Mouse (Mus musculus): Measurements from ENCODE around the gene Ltbr. TPM values are rescaled to one million over a fixed set of nuclear protein-coding genes. Genes with fewer than 3 reads are reported as not detected.
A peak's percentile ranks its signal among the peaks of the same experiment; 100 is the strongest.
"Not testable (repeated sequence)": the region's sequence is repeated elsewhere in the genome, so short reads cannot be mapped to it uniquely, and the experiment has no call there.

The Ltbr gene
- total RNA-seq, 2 experiments from 2014 or later, result 9.4 to 9.7 TPM

- intact Hi-C loops (cut with DNase I), result no loop called here
- no peak for DNase-seq (ENCODE audit: extremely low spot score in 1 of 2, low spot score in 2 of 2)
These were observed 26.7 kb downstream of the Ltbr start for GRCm38 (mm10) chr6:125286944-125287343.

GRCm38 (mm10) chr6:125285890-125286289, 27.8 kb downstream of the Ltbr start, which contains the start of gene Tuba3a:
TSS of gene Tuba3a (minus strand) at chr6:125286042.
- intact Hi-C loops (cut with DNase I), result no loop called here

DNA sequence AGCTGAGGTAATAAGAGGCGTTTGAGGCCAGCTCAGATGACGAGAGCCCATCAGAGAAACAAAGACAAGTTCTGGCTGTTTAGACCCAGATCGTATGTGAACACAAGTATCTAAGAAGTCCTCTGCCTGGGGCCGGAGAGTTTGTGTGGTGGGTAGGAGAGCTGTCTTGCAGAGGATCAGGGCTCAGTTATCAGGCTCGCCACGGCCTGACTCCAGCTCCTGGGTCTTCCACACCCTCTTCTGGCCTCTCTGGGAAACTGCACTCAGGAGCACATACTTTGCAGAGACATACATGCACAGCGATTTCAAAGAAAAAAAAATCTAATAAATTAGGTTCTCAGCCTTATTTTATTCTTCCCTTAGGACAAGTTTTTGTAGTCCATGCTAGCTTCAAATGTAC, 28.9 kb downstream of the Ltbr start:
- DNase-seq (ENCODE audit: extremely low spot score in 1 of 2, low spot score in 2 of 2), result no peak
- intact Hi-C loops (cut with DNase I), result no loop called here

More at GRCm38 (mm10) chr6:125285890-125286289, 27.8 kb downstream of the Ltbr start, which contains the start of gene Tuba3a:
- DNase-seq (ENCODE audit: extremely low spot score in 1 of 2, low spot score in 2 of 2), result no peak

GRCm38 (mm10) chr6:125284250-125284649, 29.4 kb downstream of the Ltbr start:
- intact Hi-C loops (cut with DNase I), result no loop called here
- DNase-seq (ENCODE audit: extremely low spot score in 1 of 2, low spot score in 2 of 2), result no peak

GRCm38 (mm10) chr6:125282721-125283120, 31.0 kb downstream of the Ltbr start:
- DNase-seq (ENCODE audit: extremely low spot score in 1 of 2, low spot score in 2 of 2), result not testable (repeated sequence)

GRCm38 (mm10) chr6:125279729-125280128, 34.0 kb downstream of the Ltbr start:
- DNase-seq (ENCODE audit: extremely low spot score in 1 of 2, low spot score in 2 of 2), result no peak
- intact Hi-C loops (cut with DNase I), result loop anchor here (5.0 to 10.0 kb wide), 2 partner anchors 78 to 325 kb away; no protein-coding TSS in a partner anchor

More at GRCm38 (mm10) chr6:125282721-125283120, 31.0 kb downstream of the Ltbr start:
- intact Hi-C loops (cut with DNase I), result not testable (repeated sequence)

DNA sequence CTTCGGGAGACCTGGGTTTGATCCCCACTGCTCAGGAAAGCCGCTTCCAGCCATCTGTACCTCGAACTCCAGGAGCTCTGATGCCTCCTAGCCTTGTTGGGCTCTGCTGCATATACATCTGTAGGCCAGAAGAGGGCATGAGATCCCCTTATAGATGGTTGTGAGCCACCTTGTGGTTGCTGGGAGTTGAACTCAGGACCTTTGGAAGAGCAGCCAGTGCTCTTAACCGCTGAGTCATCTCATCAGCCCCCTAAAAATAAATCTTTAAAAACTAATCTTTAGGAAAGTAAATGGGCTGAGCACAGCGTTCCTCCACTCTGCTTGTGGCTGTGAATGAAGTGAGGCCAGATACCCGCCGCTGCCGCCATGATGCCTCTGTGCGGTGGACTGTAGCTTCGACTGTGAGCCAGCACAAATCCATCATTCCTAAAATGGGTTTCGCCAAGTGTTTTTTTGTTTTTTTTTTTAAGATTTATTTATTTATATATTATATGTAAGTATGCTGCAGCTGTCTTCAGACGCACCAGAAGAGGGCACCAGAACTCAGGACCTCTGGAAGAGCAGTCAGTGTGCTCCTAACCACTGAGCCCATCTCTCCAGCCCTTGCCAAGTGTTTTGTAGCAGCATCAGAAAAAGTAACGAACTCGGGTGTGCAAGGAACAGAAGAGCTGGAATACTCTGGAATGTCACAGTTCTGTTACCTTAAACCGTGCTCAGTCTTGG, 38.7 kb downstream of the Ltbr start:
- intact Hi-C loops (cut with DNase I), result loop anchor here (5.0 to 10.0 kb wide), 4 partner anchors 82 to 330 kb away; partner anchors contain the start of gene Iffo1
- peak in 1 of 2 experiments; percentile 67 for DNase-seq (ENCODE audit: extremely low spot score in 1 of 2, low spot score in 2 of 2)

- intact Hi-C loops (cut with DNase I), result loop anchor here (5.0 to 10.0 kb wide), 3 partner anchors 110 to 332 kb away; partner anchors contain the start of gene Iffo1
- no peak for DNase-seq (ENCODE audit: extremely low spot score in 1 of 2, low spot score in 2 of 2)
These were observed 41.4 kb downstream of the Ltbr start for GRCm38 (mm10) chr6:125272228-125272785.

GRCm38 (mm10) chr6:125271455-125272227, 42.0 kb downstream of the Ltbr start:
- DNase-seq (ENCODE audit: extremely low spot score in 1 of 2, low spot score in 2 of 2), result peak; percentile 89 to 94
- intact Hi-C loops (cut with DNase I), result loop anchor here (5.0 to 10.0 kb wide), 3 partner anchors 109 to 333 kb away; partner anchors contain the start of gene Iffo1

GRCm38 (mm10) chr6:125268799-125269198, 44.9 kb downstream of the Ltbr start:
- intact Hi-C loops (cut with DNase I), result loop anchor here (5.0 kb wide), 1 partner anchor 51 kb away; the partner anchor contains the start of gene Vamp1
- no peak for DNase-seq (ENCODE audit: extremely low spot score in 1 of 2, low spot score in 2 of 2)

DNA sequence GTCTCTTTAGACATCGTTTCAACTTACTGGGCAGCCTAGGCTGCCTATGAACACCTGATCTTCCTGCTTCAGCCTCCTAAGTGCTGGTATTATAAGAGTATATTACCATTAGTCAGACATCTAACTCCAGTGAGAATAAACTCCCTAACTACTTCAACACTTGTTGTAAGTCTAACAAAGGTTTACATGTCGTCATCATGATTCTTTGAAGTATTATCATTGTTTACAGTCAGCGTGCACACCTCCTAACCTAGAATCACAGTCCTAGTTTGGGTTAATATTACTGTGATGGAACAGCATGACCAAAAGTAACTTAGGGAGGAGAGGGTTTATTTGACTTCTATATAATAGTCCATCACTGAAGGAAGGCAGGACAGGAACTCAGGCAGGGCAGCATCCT, 46.2 kb downstream of the Ltbr start:
- DNase-seq (ENCODE audit: extremely low spot score in 1 of 2, low spot score in 2 of 2), result no peak
- intact Hi-C loops (cut with DNase I), result loop anchor here (5.0 kb wide), 1 partner anchor 50 kb away; the partner anchor contains the start of gene Vamp1

DNA sequence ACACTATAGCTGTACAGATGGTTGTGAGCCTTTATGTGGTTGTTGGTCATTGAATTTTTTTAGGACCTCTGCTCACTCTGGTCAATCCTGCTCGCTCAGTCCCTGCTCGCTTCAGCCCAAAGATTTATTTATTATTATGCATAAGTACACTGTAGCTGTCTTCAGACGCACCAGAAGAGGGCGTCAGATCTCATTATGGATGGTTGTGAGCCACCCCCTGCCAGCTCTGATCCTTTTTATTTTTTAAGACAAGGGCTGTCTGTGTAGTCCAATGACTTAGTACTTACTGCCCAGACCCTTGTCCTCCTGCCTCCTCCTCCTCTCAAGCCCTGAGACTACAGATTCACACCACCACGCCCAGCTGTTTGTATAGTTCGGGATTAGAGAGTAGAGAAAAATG, 47.1 kb downstream of the Ltbr start:
- DNase-seq (ENCODE audit: extremely low spot score in 1 of 2, low spot score in 2 of 2), result not testable (repeated sequence)
- intact Hi-C loops (cut with DNase I), result loop anchor here (5.0 kb wide), 1 partner anchor 49 kb away; the partner anchor contains the start of gene Vamp1

DNA sequence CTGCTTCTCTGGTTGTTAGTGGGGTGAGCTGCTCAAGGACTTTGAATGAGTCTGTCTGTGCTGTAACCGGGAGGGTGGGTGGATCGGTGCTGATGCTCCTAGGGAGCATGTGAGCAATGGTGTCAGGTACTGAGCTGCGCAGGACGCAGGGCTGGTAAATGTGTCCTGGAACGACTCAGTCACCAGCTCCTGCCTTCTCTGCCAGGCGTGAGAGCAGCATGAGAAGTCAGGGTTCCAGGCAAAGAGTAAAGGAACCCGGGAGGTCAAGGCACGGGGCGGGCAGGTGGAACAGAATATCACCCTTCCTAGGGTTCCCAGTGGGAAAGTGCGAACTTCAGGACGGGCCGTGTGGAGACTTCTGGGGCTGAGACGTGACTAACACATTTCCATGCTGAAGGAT, 47.6 kb downstream of the Ltbr start:
- intact Hi-C loops (cut with DNase I), result loop anchor here (5.0 kb wide), 1 partner anchor 49 kb away; the partner anchor contains the start of gene Vamp1
- DNase-seq (ENCODE audit: extremely low spot score in 1 of 2, low spot score in 2 of 2), result no peak

DNA sequence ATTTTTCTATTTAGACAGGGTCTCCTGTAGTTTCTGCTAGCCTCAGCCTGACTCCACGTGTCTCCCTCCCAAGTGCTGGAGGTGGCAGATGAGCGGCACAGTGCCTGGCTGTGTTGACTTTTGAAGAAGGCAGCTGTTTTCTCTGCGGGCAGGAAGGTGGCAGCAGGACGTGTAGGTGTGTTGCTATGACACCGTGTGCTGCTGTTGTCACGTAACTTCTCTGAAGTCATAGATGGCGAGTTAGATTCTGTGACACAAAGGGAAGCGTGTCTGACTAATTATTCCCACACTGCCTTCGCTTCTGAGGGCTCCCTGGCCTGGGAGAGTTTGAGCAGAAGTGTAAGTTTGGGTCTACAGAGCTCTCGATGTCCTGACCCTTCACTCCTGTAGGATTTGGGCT, 48.4 kb downstream of the Ltbr start:
- intact Hi-C loops (cut with DNase I), result loop anchor here (5.0 kb wide), 1 partner anchor 48 kb away; the partner anchor contains the start of gene Vamp1
- DNase-seq (ENCODE audit: extremely low spot score in 1 of 2, low spot score in 2 of 2), result no peak

- DNase-seq (ENCODE audit: extremely low spot score in 1 of 2, low spot score in 2 of 2), result no peak
- intact Hi-C loops (cut with DNase I), result no loop called here
These were observed 49.5 kb downstream of the Ltbr start for GRCm38 (mm10) chr6:125264219-125264618.

DNA sequence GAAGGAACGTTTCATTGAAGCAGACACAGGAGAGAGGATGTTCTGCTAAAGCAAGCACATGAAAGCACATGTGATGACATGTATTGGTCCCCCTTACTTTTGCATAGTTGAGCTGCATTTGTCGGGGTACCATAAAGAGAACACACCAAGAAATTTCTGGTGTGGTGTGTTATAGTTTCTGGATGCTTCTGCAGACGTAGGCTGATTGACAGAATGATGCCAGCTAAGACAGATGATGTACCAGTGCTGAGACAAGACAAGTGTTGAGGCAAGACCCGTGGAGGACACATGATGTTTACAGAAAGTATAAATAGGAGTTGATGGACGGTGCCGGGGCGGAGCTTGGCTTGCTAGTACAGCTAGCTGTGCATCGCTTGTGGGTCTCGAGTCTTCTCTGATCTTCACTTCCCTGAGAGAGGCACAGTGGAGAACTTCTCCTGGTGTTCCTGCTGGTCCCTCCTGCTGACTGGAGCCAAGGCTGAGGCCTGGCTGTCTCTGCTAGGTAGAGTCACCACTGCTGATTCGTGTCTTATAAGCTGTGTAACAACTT, 53.6 kb downstream of the Ltbr start:
- intact Hi-C loops (cut with DNase I), result no loop called here
- DNase-seq (ENCODE audit: extremely low spot score in 1 of 2, low spot score in 2 of 2), result no peak

All from left cerebral cortex, postnatal 10 days (tissue).